Mouse (Mus musculus): ENCODE data around the gene Sco1.
"Not testable (repeated sequence)": the region's sequence is repeated elsewhere in the genome, so short reads cannot be mapped to it uniquely, and the experiment has no call there.

- TF ChIP-seq CTCF (IDR thresholded peaks at IDR 0.05; ENCODE audit: low read depth, low read length); POLR2AphosphoS5 (IDR thresholded peaks at IDR 0.05; ENCODE audit: insufficient replicate concordance, low read depth, low read length); TAL1 (conservative IDR thresholded peaks at IDR 0.05; ENCODE audit: low read depth, low read length); GATA1 (IDR thresholded peaks at IDR 0.05; ENCODE audit: borderline replicate concordance, low read length); GATA2 (IDR thresholded peaks at IDR 0.05; ENCODE audit: borderline replicate concordance, low read depth, low read length): not testable (repeated sequence)
Observed at GRCm38 (mm10) chr11:67092354-67092753, 39.9 kb downstream of the Sco1 start.
